Mouse (Mus musculus) CH12.LX (cell line): ENCODE data around the gene Frmd4a. TPM values are rescaled to one million over a fixed set of nuclear protein-coding genes. Genes with fewer than 3 reads are reported as not detected.

Experiments
- DNase-seq: peaks from one replicate; pipeline ENCODE4 v3.0.0-alpha.2; 2013; ENCODE audit errors: extremely low read depth
- H3K27ac ChIP-seq: 2 replicates; pipeline ENCODE4 v1.5.1; 2012; ENCODE audit warnings: low read depth, mild to moderate bottlenecking, control low read depth, moderate library complexity; ENCODE audit not compliant: insufficient read depth
- H3K27me3 ChIP-seq: replicated peaks from 2 replicates; pipeline ENCODE3; 2012; ENCODE audit warnings: inconsistent platforms
- H3K36me3 ChIP-seq, 2 experiments: replicated peaks in 1 of 2; 2 replicates each; pipeline versions ENCODE3 to v1.6.1; 2012; ENCODE audit warnings: inconsistent platforms in 1 of 2, low read length in 1 of 2, mild to moderate bottlenecking in 1 of 2, mixed read lengths in 1 of 2, moderate library complexity in 1 of 2; ENCODE audit not compliant: control insufficient read depth in 1 of 2, insufficient read depth in 1 of 2
- H3K4me1 ChIP-seq, 2 experiments: 2 replicates each; pipeline ENCODE4 v1.6.1; 2012; ENCODE audit warnings: inconsistent platforms in 1 of 2, moderate library complexity in 1 of 2; ENCODE audit not compliant: insufficient read depth in 2 of 2, control insufficient read depth in 1 of 2
- H3K4me2 ChIP-seq: 2 replicates; pipeline ENCODE4 v1.6.1; 2012; ENCODE audit warnings: low read depth, mild to moderate bottlenecking, control low read depth; ENCODE audit not compliant: poor library complexity, insufficient read depth, severe bottlenecking
- H3K4me3 ChIP-seq, 3 experiments: fragments of 150-350 bp in 1 of 3; sonication (generic) in 1 of 3; replicated peaks in 1 of 3; 2 replicates each; pipeline versions ENCODE3 to v1.5.1; 2011 to 2012; ENCODE audit warnings: low read depth in 2 of 3, low read length in 2 of 3, mild to moderate bottlenecking in 2 of 3, moderate library complexity in 2 of 3, control low read depth in 1 of 3, improper control_type of control experiment in 1 of 3, inconsistent platforms in 1 of 3, mixed read lengths in 1 of 3; ENCODE audit not compliant: poor library complexity in 1 of 3
- H3K79me2 ChIP-seq: replicated peaks from 2 replicates; pipeline ENCODE4 v1.6.1; 2012; ENCODE audit warnings: mild to moderate bottlenecking, moderate library complexity; ENCODE audit not compliant: control insufficient read depth, poor library complexity, insufficient read depth, severe bottlenecking; ENCODE audit errors: extremely low read depth
- H3K9ac ChIP-seq: 2 replicates; pipeline ENCODE4 v1.6.1; 2012; ENCODE audit warnings: low read depth, mild to moderate bottlenecking, control low read depth, moderate library complexity; ENCODE audit not compliant: insufficient read depth
- H3K9me3 ChIP-seq: replicated peaks from 2 replicates; pipeline ENCODE3; 2012; ENCODE audit warnings: low read length, inconsistent platforms, mixed read lengths
- BHLHE40 ChIP-seq: IDR thresholded peaks from 2 replicates; pipeline ENCODE4 v1.6.1; 2011; ENCODE audit warnings: mild to moderate bottlenecking, low read depth, low read length, improper control_type of control experiment
- CHD1 ChIP-seq: IDR thresholded peaks from 2 replicates; pipeline ENCODE4 v1.6.1; 2012; ENCODE audit warnings: low read depth, low read length, improper control_type of control experiment, inconsistent platforms
- CTCF ChIP-seq, 2 experiments: IDR thresholded peaks in 1 of 2; conservative IDR thresholded peaks in 1 of 2; 2 replicates each; pipeline ENCODE4 v1.5.1; 2011 to 2012; ENCODE audit warnings: low read depth in 2 of 2, low read length in 2 of 2, improper control_type of control experiment in 1 of 2, inconsistent platforms in 1 of 2, mild to moderate bottlenecking in 1 of 2, moderate library complexity in 1 of 2
- ETS1 ChIP-seq: conservative IDR thresholded peaks from 2 replicates; pipeline ENCODE4 v1.6.1; 2012; ENCODE audit warnings: low read depth, mild to moderate bottlenecking, inconsistent platforms, low read length, improper control_type of control experiment, moderate library complexity
- HCFC1 ChIP-seq: IDR thresholded peaks from 2 replicates; pipeline ENCODE4 v1.6.1; 2012; ENCODE audit warnings: low read depth, mild to moderate bottlenecking, inconsistent platforms, low read length, improper control_type of control experiment
- JUN ChIP-seq: IDR thresholded peaks from 2 replicates; pipeline ENCODE4 v1.6.1; 2011; ENCODE audit warnings: low read depth, mild to moderate bottlenecking, low read length, improper control_type of control experiment, moderate library complexity; ENCODE audit not compliant: insufficient read depth
- JUND ChIP-seq: conservative IDR thresholded peaks from 2 replicates; pipeline ENCODE4 v1.6.1; 2011; ENCODE audit warnings: low read depth, low read length, improper control_type of control experiment
- KAT2A ChIP-seq: IDR thresholded peaks from 2 replicates; pipeline ENCODE4 v1.6.1; 2012; ENCODE audit warnings: low read length, improper control_type of control experiment, inconsistent platforms; ENCODE audit not compliant: insufficient replicate concordance
- MAX ChIP-seq: IDR thresholded peaks from 2 replicates; pipeline ENCODE4 v1.6.1; 2011; ENCODE audit warnings: low read length, improper control_type of control experiment
- MYC ChIP-seq: IDR thresholded peaks from 2 replicates; pipeline ENCODE4 v1.6.1; 2011; ENCODE audit warnings: low read depth, mild to moderate bottlenecking, improper control_type of control experiment, low read length
- NELFE ChIP-seq: IDR thresholded peaks from 2 replicates; pipeline ENCODE4 v1.6.1; 2011; ENCODE audit warnings: low read depth, low read length, improper control_type of control experiment
- NRF1 ChIP-seq: IDR thresholded peaks from 2 replicates; pipeline ENCODE4 v1.6.1; 2014; ENCODE audit warnings: low read depth, mild to moderate bottlenecking, inconsistent platforms, low read length, improper control_type of control experiment, moderate library complexity
- SMC3 ChIP-seq: IDR thresholded peaks from 2 replicates; pipeline ENCODE4 v1.6.1; 2011; ENCODE audit warnings: low read depth, low read length, improper control_type of control experiment
- UBTF ChIP-seq: IDR thresholded peaks from 2 replicates; pipeline ENCODE4 v1.6.1; 2012; ENCODE audit warnings: low read depth, mild to moderate bottlenecking, inconsistent platforms, low read length, improper control_type of control experiment, moderate library complexity
- USF1 ChIP-seq: IDR thresholded peaks from 2 replicates; pipeline ENCODE4 v1.6.1; 2014; ENCODE audit warnings: low read depth, mild to moderate bottlenecking, inconsistent platforms, low read length, improper control_type of control experiment
- ZMIZ1 ChIP-seq: IDR thresholded peaks from 2 replicates; pipeline ENCODE4 v1.6.1; 2012; ENCODE audit warnings: low read depth, mild to moderate bottlenecking, inconsistent platforms, low read length, improper control_type of control experiment
- dilution Hi-C: fragments of 300-500 bp; cut with MboI; formaldehyde crosslinking; loops from 2 replicates; pipeline ENCODE4 v1.14.3; 2020; ENCODE audit warnings: low sequenced_read_pairs; ENCODE audit not compliant: extremely low pct_unique_long_range_greater_than_20kb, extremely low pct_ligation_motif_present
- in situ Hi-C: fragments of 300-500 bp; cut with MboI; formaldehyde crosslinking; loops from 3 replicates; pipeline ENCODE4 v1.14.3; 2019; ENCODE audit warnings: low sequenced_read_pairs, low pct_ligation_motif_present, low pct_unique_long_range_greater_than_20kb, mixed read lengths
- polyA plus RNA-seq: library from polyadenylated mRNA; unstranded; fragments of >175 nt; gene quantifications from 2 replicates; pipeline ENCODE4 v1.2.1, GENCODE M21; 2012; ENCODE audit warnings: low read depth; ENCODE audit not compliant: insufficient read length
- total RNA-seq, 2 experiments: library from RNA; depleted of rRNA; stranded (reverse); fragments of 300-350 nt in 1 of 2; fragments of >200 nt in 1 of 2; gene quantifications; 2 replicates each; pipeline ENCODE4 v1.2.3; 2012 to 2014

Frmd4a gene
- total and polyA plus RNA-seq, 3 experiments, result 0.13 to 2.0 (median 0.32) TPM

GRCm38 (mm10) chr2:4455097-4456025 lies 437.8 kb downstream of the Frmd4a start:
- H3K36me3 ChIP-seq, result no peaks in the 10 kb centered on the region
- no peak for DNase-seq
- dilution Hi-C loops (no loop called here), in situ Hi-C loops (no loop called here)
- no peak overlapping the region for H3K27ac ChIP-seq
- no peaks in the 10 kb centered on the region for H3K27me3 ChIP-seq
- H3K9me3 ChIP-seq, result no peaks in the 10 kb centered on the region
- no peak overlapping the region for H3K4me2 ChIP-seq
- TF ChIP-seq USF1, result no peak
- no peak for TF ChIP-seq NRF1
- TF ChIP-seq, all 38 proteins: peak for 0
- no peak overlapping the region for H3K9ac ChIP-seq
- no peak overlapping the region for H3K4me3 ChIP-seq
- H3K4me1 ChIP-seq, result peaks cover 7 to 15% of the 10 kb centered on the region in 2 experiments
- H3K79me2 ChIP-seq, result no peaks in the 10 kb centered on the region

GRCm38 (mm10) chr2:4460897-4461296 lies 443.4 kb downstream of the Frmd4a start:
- in situ Hi-C loops, result no loop called here
- H3K27ac ChIP-seq, result no peak overlapping the region

GRCm38 (mm10) chr2:4461514-4461913 lies 444.0 kb downstream of the Frmd4a start:
- in situ Hi-C loops, result no loop called here
- Histone ChIP-seq H3K27ac (no peak overlapping the region), H3K4me1 (no peaks in the 10 kb centered on the region), H3K4me3 (no peak overlapping the region), H3K9me3 (no peaks in the 10 kb centered on the region), H3K27me3 (no peaks in the 10 kb centered on the region), H3K4me2 (no peak overlapping the region), H3K79me2 (no peaks in the 10 kb centered on the region), H3K36me3 (no peaks in the 10 kb centered on the region), H3K9ac (no peak overlapping the region)
- dilution Hi-C loops, result no loop called here
- no peak for TF ChIP-seq NELFE
- TF ChIP-seq ZMIZ1, result no peak
- TF ChIP-seq CHD1, result no peak
- no peak for TF ChIP-seq JUN
- TF ChIP-seq BHLHE40, result no peak
- no peak for TF ChIP-seq HCFC1
- no peak for TF ChIP-seq UBTF
- TF ChIP-seq JUND, result no peak
- no peak for TF ChIP-seq ETS1
- TF ChIP-seq SMC3, result no peak
- no peak for TF ChIP-seq KAT2A
- no peak for TF ChIP-seq CTCF (conservative IDR thresholded peaks at IDR 0.05 in 1 of 2, IDR thresholded peaks at IDR 0.05 in 1 of 2; ENCODE audit: low read depth in 2 of 2, low read length in 2 of 2)
- TF ChIP-seq MAX, result no peak
- DNase-seq, result no peak

More at GRCm38 (mm10) chr2:4460897-4461296, 443.4 kb downstream of the Frmd4a start:
- no peak overlapping the region for H3K4me2 ChIP-seq
- H3K4me3 ChIP-seq, result no peak overlapping the region
- DNase-seq, result no peak
- no peaks in the 10 kb centered on the region for H3K9me3 ChIP-seq
- no peak for TF ChIP-seq MYC
- TF ChIP-seq, all 38 proteins: peak for 0
- dilution Hi-C loops, result no loop called here
- Histone ChIP-seq H3K9ac (no peak overlapping the region), H3K36me3 (no peaks in the 10 kb centered on the region), H3K79me2 (no peaks in the 10 kb centered on the region), H3K27me3 (no peaks in the 10 kb centered on the region), H3K4me1 (no peaks in the 10 kb centered on the region)
